Mouse (Mus musculus): ENCODE results near the gene Gm42688. TPM values are rescaled to one million over a fixed set of nuclear protein-coding genes. Genes with fewer than 3 reads are reported as not detected.

Gene Gm42688
- polyA plus RNA-seq, 1 experiment: 11.9 TPM

- H3K27me3 ChIP-seq (ENCODE audit: control insufficient read depth, insufficient read depth, low read length): peaks cover 45% of the 10 kb centered on the region
- no peaks in the 10 kb centered on the region for H3K36me3 ChIP-seq (ENCODE audit: control insufficient read depth, insufficient read depth, low read length)
- no peak for DNase-seq
- H3K4me1 ChIP-seq (replicated peaks; ENCODE audit: control insufficient read depth, insufficient read depth, low read length): peaks cover 30% of the 10 kb centered on the region
- no peak overlapping the region for H3K27ac ChIP-seq (ENCODE audit: control insufficient read depth, insufficient read depth, low read length)
- WGBS: 4% methylated on average over 55 of the region's 58 CpGs
- H3K4me3 ChIP-seq (ENCODE audit: control insufficient read depth, insufficient read depth, low read length): no peak overlapping the region
- TF ChIP-seq CTCF (IDR thresholded peaks at IDR 0.05; ENCODE audit: borderline replicate concordance, control insufficient read depth, extremely low read depth, insufficient read depth, low read length, poor library complexity) (no peak), POLR2A (IDR thresholded peaks at IDR 0.05; ENCODE audit: control insufficient read depth, extremely low read depth, insufficient read depth, low read length, poor library complexity) (no peak)
Observed at GRCm38 (mm10) chr6:83070311-83071219, 30.9 kb upstream of the Gm42688 start.

- H3K27me3 ChIP-seq (ENCODE audit: control insufficient read depth, insufficient read depth, low read length): peaks cover 45% of the 10 kb centered on the region
- TF ChIP-seq POLR2A (IDR thresholded peaks at IDR 0.05; ENCODE audit: control insufficient read depth, extremely low read depth, insufficient read depth, low read length, poor library complexity) (no peak), CTCF (IDR thresholded peaks at IDR 0.05; ENCODE audit: borderline replicate concordance, control insufficient read depth, extremely low read depth, insufficient read depth, low read length, poor library complexity) (no peak)
Observed at GRCm38 (mm10) chr6:83071220-83071619, 30.2 kb upstream of the Gm42688 start.

GRCm38 (mm10) chr6:83074979-83075378 is 26.4 kb upstream of the Gm42688 start:
- Histone ChIP-seq H3K27me3 (ENCODE audit: control insufficient read depth, insufficient read depth, low read length) (peaks cover 24% of the 10 kb centered on the region), H3K4me3 (ENCODE audit: control insufficient read depth, insufficient read depth, low read length) (no peak overlapping the region), H3K4me1 (replicated peaks; ENCODE audit: control insufficient read depth, insufficient read depth, low read length) (peaks cover 23% of the 10 kb centered on the region), H3K27ac (ENCODE audit: control insufficient read depth, insufficient read depth, low read length) (no peak overlapping the region), H3K36me3 (ENCODE audit: control insufficient read depth, insufficient read depth, low read length) (no peaks in the 10 kb centered on the region)
- 15% methylated on average over 2 of the region's 2 CpGs for WGBS
- TF ChIP-seq POLR2A (IDR thresholded peaks at IDR 0.05; ENCODE audit: control insufficient read depth, extremely low read depth, insufficient read depth, low read length, poor library complexity) (no peak), CTCF (IDR thresholded peaks at IDR 0.05; ENCODE audit: borderline replicate concordance, control insufficient read depth, extremely low read depth, insufficient read depth, low read length, poor library complexity) (no peak)
- no peak for DNase-seq

More at GRCm38 (mm10) chr6:83071220-83071619, 30.2 kb upstream of the Gm42688 start:
- Histone ChIP-seq H3K27ac (ENCODE audit: control insufficient read depth, insufficient read depth, low read length) (no peak overlapping the region), H3K4me3 (ENCODE audit: control insufficient read depth, insufficient read depth, low read length) (no peak overlapping the region), H3K36me3 (ENCODE audit: control insufficient read depth, insufficient read depth, low read length) (no peaks in the 10 kb centered on the region), H3K4me1 (replicated peaks; ENCODE audit: control insufficient read depth, insufficient read depth, low read length) (peaks cover 25% of the 10 kb centered on the region)
- 7% methylated on average over 24 of the region's 24 CpGs for WGBS
- no peak for DNase-seq

GRCm38 (mm10) chr6:83077630-83078323 is 23.6 kb upstream of the Gm42688 start, which contains the start of gene Pcgf1:
Gene Pcgf1, plus strand, starts transcription at chr6:83077869.
- DNase-seq: no peak
- 1% methylated on average over 54 of the region's 54 CpGs for WGBS
- Histone ChIP-seq H3K4me1 (replicated peaks; ENCODE audit: control insufficient read depth, insufficient read depth, low read length) (peaks cover 11% of the 10 kb centered on the region), H3K4me3 (ENCODE audit: control insufficient read depth, insufficient read depth, low read length) (peak within 1 kb of the TSS; percentile 54), H3K27ac (ENCODE audit: control insufficient read depth, insufficient read depth, low read length) (0 out of 2 replicates have a peak within 1 kb of the TSS, but pooled peaks have one; percentile 2), H3K27me3 (ENCODE audit: control insufficient read depth, insufficient read depth, low read length) (no peaks in the 10 kb centered on the region; the same call in 1 of the 2 replicates), H3K36me3 (ENCODE audit: control insufficient read depth, insufficient read depth, low read length) (no peaks in the 10 kb centered on the region)
- TF ChIP-seq CTCF (IDR thresholded peaks at IDR 0.05; ENCODE audit: borderline replicate concordance, control insufficient read depth, extremely low read depth, insufficient read depth, low read length, poor library complexity) (no peak), POLR2A (IDR thresholded peaks at IDR 0.05; ENCODE audit: control insufficient read depth, extremely low read depth, insufficient read depth, low read length, poor library complexity) (no peak)

- Histone ChIP-seq H3K36me3 (ENCODE audit: control insufficient read depth, insufficient read depth, low read length) (no peaks in the 10 kb centered on the region), H3K27ac (ENCODE audit: control insufficient read depth, insufficient read depth, low read length) (0 out of 2 replicates have a peak overlapping the region, but pooled peaks have one; percentile 2), H3K27me3 (ENCODE audit: control insufficient read depth, insufficient read depth, low read length) (no peaks in the 10 kb centered on the region; the same call in 1 of the 2 replicates), H3K4me3 (ENCODE audit: control insufficient read depth, insufficient read depth, low read length) (peak overlapping the region; percentile 54), H3K4me1 (replicated peaks; ENCODE audit: control insufficient read depth, insufficient read depth, low read length) (peaks cover 11% of the 10 kb centered on the region)
- TF ChIP-seq CTCF (IDR thresholded peaks at IDR 0.05; ENCODE audit: borderline replicate concordance, control insufficient read depth, extremely low read depth, insufficient read depth, low read length, poor library complexity): peak; percentile 73
- TF ChIP-seq POLR2A (IDR thresholded peaks at IDR 0.05; ENCODE audit: control insufficient read depth, extremely low read depth, insufficient read depth, low read length, poor library complexity): peak; percentile 43
- WGBS: under 1% methylated on average over 46 of the region's 46 CpGs
- DNase-seq: peak; percentile 99
Observed at GRCm38 (mm10) chr6:83078324-83078858, 23.0 kb upstream of the Gm42688 start.

GRCm38 (mm10) chr6:83080210-83080609 is 21.2 kb upstream of the Gm42688 start:
- Histone ChIP-seq H3K4me1 (replicated peaks; ENCODE audit: control insufficient read depth, insufficient read depth, low read length) (peaks cover 11% of the 10 kb centered on the region), H3K4me3 (ENCODE audit: control insufficient read depth, insufficient read depth, low read length) (no peak overlapping the region), H3K27ac (ENCODE audit: control insufficient read depth, insufficient read depth, low read length) (no peak overlapping the region), H3K27me3 (ENCODE audit: control insufficient read depth, insufficient read depth, low read length) (peaks cover 3% of the 10 kb centered on the region; the same call in 1 of the 2 replicates), H3K36me3 (ENCODE audit: control insufficient read depth, insufficient read depth, low read length) (no peaks in the 10 kb centered on the region)
- TF ChIP-seq POLR2A (IDR thresholded peaks at IDR 0.05; ENCODE audit: control insufficient read depth, extremely low read depth, insufficient read depth, low read length, poor library complexity) (no peak), CTCF (IDR thresholded peaks at IDR 0.05; ENCODE audit: borderline replicate concordance, control insufficient read depth, extremely low read depth, insufficient read depth, low read length, poor library complexity) (no peak)
- DNase-seq: no peak
- WGBS: 98% methylated on average over 5 of the region's 5 CpGs

All from thymus, adult 2 months (tissue).